Mouse (Mus musculus): Measurements from ENCODE around the gene Clec2l.

GRCm38 (mm10) chr6:38634461-38634860, 28.4 kb upstream of the Clec2l start:
- TF ChIP-seq CTCF (IDR thresholded peaks at IDR 0.05; ENCODE audit: low read depth, low read length) (no peak), POLR2A (IDR thresholded peaks at IDR 0.05; ENCODE audit: extremely low read depth, insufficient read depth, low read length) (no peak)

Data from liver, adult 2 months (tissue).